Mouse (Mus musculus): ENCODE results near the gene Spred3. TPM values are rescaled to one million over a fixed set of nuclear protein-coding genes. Genes with fewer than 3 reads are reported as not detected.
"Not testable (repeated sequence)": the region's sequence is repeated elsewhere in the genome, so short reads cannot be mapped to it uniquely, and the experiment has no call there.

Gene Spred3
- total RNA-seq (2014; rRNA removed) (0.18 and 0.20 TPM in 2 replicates), polyA plus RNA-seq (2012; rRNA removed) (0.35 and 0.40 TPM in 2 replicates)

DNA sequence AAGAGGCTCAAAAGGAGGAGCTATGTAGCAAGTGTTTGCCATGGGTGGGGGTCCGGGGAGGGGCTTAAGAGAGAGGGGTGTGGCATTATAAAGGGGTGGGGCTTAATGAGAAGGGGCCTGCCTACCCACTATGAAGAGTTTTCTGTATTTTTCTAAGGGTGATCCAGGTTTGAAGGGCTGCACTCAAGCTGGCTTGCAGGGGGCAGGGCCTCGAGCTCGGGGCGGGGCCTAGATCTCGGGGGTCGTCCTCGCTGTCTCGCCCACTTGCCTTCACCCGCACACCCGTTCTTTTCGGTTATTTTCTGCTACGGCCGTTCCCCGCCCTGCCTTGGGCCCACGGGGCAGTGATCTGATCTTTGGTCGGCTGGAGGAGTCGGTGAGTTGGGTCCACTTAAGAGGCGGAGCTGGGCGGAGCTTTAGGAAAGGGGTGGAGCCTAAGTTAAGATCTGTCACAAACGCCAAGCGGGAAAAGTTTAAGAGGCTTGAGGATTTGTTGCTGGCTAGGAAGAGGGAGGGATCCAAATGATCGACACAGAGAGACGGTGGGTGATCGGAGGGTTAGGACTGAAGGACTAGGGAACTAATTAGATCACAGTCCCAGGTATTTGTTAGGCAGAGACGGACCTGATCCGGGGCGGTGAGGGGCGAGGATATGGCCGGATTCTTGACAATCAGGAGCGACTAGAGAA lies at the start of gene Spred3, which contains the start of gene Ggn:
Gene Spred3, minus strand, starts transcription at position 346 of the 689 bp plus-strand sequence.
Gene Ggn, plus strand, starts transcription at position 145 of the 689 bp plus-strand sequence.
- Histone ChIP-seq H3K27ac (replicated peaks; ENCODE audit: insufficient read depth, low read depth, low read length) (peak within 1 kb of the TSS; percentile 58; the same call in 1 of the 2 replicates), H3K79me2 (ENCODE audit: control insufficient read depth, insufficient read depth, low read length) (no peaks in the 10 kb centered on the region), H3K4me3 (ENCODE audit: insufficient read depth, low read depth, low read length) (peak within 1 kb of the TSS; percentile 83), H3K4me1 (ENCODE audit: control insufficient read depth, insufficient read depth, low read length) (peaks cover 6% of the 10 kb centered on the region), H3K36me3 (ENCODE audit: control insufficient read depth, insufficient read depth, low read length) (peaks cover 4% of the 10 kb centered on the region), H3K27me3 (ENCODE audit: control insufficient read depth, insufficient read depth, low read length) (0 out of 2 replicates have a peak, but pooled peaks cover 2% of the 10 kb centered on the region), H3K9ac (ENCODE audit: low read depth, low read length) (peak within 1 kb of the TSS; percentile 82)
- WGBS = under 1% methylated on average over 30 of the region's 30 CpGs
- no peak for TF ChIP-seq CTCF (IDR thresholded peaks at IDR 0.05; ENCODE audit: low read depth, low read length)
- peak; percentile 41; the same call in 1 of the 2 replicates for TF ChIP-seq POLR2A (IDR thresholded peaks at IDR 0.05; ENCODE audit: extremely low read depth, insufficient read depth, low read length)
- peak; percentile 82 for DNase-seq (ENCODE audit: extremely low read depth, low read depth, low spot score)

DNA sequence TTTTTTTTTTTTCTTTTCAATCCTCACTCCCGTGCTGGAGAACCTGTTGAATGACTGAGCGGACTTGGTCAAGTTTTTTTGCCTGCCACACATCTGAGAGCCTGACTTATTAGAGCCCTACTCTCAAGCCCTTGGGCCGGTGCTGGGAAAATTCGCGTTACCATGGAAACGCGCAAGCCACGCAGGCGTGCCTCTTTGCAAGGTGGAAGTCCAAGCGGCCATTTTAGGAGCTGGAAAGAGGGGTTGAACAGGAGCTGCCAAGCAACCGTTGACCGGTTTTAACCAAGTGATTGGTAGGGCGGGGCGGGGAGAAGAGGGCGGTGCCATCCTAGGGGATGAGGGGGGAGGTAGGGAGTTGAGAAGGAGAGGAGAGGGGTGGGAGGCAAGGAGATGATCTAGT lies 44.6 kb upstream of the Spred3 start:
- Histone ChIP-seq H3K9ac (ENCODE audit: low read depth, low read length) (no peak overlapping the region), H3K27me3 (ENCODE audit: control insufficient read depth, insufficient read depth, low read length) (peaks cover 10% of the 10 kb centered on the region; the same call in 1 of the 2 replicates), H3K36me3 (ENCODE audit: control insufficient read depth, insufficient read depth, low read length) (no peaks in the 10 kb centered on the region; the same call in 1 of the 2 replicates), H3K27ac (replicated peaks; ENCODE audit: insufficient read depth, low read depth, low read length) (no peak overlapping the region), H3K4me1 (ENCODE audit: control insufficient read depth, insufficient read depth, low read length) (no peaks in the 10 kb centered on the region), H3K4me3 (ENCODE audit: insufficient read depth, low read depth, low read length) (no peak overlapping the region), H3K79me2 (ENCODE audit: control insufficient read depth, insufficient read depth, low read length) (no peaks in the 10 kb centered on the region)
- WGBS = 64% methylated on average over 15 of the region's 15 CpGs
- no peak for DNase-seq (ENCODE audit: extremely low read depth, low read depth, low spot score)
- TF ChIP-seq CTCF (IDR thresholded peaks at IDR 0.05; ENCODE audit: low read depth, low read length) = no peak
- TF ChIP-seq POLR2A (IDR thresholded peaks at IDR 0.05; ENCODE audit: extremely low read depth, insufficient read depth, low read length) = no peak

DNA sequence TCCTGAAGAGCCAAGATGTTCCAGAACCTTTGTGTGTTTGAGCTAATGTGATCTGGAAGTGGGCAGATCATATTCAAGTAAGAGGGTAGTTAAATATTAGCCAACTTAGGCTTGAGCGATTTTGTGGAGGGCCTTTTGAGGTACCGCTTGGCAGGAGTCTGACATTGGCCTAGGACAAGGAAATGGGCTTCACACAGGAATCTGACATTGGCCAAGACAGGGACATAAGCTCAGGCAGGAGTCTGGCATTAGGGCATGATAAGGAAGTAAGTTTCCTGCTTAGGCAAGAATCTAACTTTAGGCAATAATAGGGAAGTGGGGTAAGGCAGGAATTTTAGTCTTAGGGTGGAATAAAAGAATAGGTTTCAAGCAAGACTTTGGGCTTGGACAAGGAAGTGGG lies 44.0 kb upstream of the Spred3 start:
- H3K79me2 ChIP-seq (ENCODE audit: control insufficient read depth, insufficient read depth, low read length) = no peaks in the 10 kb centered on the region
- no peaks in the 10 kb centered on the region for H3K4me1 ChIP-seq (ENCODE audit: control insufficient read depth, insufficient read depth, low read length)
- H3K4me3 ChIP-seq (ENCODE audit: insufficient read depth, low read depth, low read length) = no peak overlapping the region
- H3K27me3 ChIP-seq (ENCODE audit: control insufficient read depth, insufficient read depth, low read length) = peaks cover 10% of the 10 kb centered on the region; the same call in 1 of the 2 replicates
- DNase-seq (ENCODE audit: extremely low read depth, low read depth, low spot score) = no peak
- 52% methylated on average over 2 of the region's 2 CpGs for WGBS
- H3K27ac ChIP-seq (replicated peaks; ENCODE audit: insufficient read depth, low read depth, low read length) = no peak overlapping the region
- TF ChIP-seq POLR2A (IDR thresholded peaks at IDR 0.05; ENCODE audit: extremely low read depth, insufficient read depth, low read length) (no peak), CTCF (IDR thresholded peaks at IDR 0.05; ENCODE audit: low read depth, low read length) (no peak)
- no peaks in the 10 kb centered on the region; the same call in 1 of the 2 replicates for H3K36me3 ChIP-seq (ENCODE audit: control insufficient read depth, insufficient read depth, low read length)
- no peak overlapping the region for H3K9ac ChIP-seq (ENCODE audit: low read depth, low read length)

DNA sequence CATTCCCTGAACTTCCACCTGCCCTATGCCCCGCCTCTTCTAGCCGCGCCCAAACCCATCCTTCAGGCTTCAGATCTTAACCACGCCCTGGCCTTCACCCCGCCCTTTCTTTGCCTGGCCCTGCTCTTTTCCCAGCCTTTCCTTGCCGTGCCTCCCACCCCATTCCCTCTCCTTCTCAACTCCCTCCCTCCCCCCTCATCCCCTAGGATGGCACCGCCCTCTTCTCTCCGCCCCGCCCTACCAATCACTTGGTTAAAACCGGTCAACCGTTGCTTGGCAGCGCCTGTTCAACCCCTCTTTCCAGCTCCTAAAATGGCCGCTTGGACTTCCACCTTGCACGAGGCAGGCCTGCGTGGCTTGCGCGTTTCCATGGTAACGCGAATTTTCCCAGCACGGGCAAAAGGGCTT lies 43.5 kb upstream of the Spred3 start, which contains the start of gene Catsperg1:
Gene Catsperg1, minus strand, starts transcription at position 361 of the 408 bp plus-strand sequence.
- H3K36me3 ChIP-seq (ENCODE audit: control insufficient read depth, insufficient read depth, low read length) = no peaks in the 10 kb centered on the region
- H3K4me3 ChIP-seq (ENCODE audit: insufficient read depth, low read depth, low read length) = no peak within 1 kb of the TSS
- no peaks in the 10 kb centered on the region for H3K4me1 ChIP-seq (ENCODE audit: control insufficient read depth, insufficient read depth, low read length)
- H3K9ac ChIP-seq (ENCODE audit: low read depth, low read length) = no peak within 1 kb of the TSS
- DNase-seq (ENCODE audit: extremely low read depth, low read depth, low spot score) = no peak
- H3K27ac ChIP-seq (replicated peaks; ENCODE audit: insufficient read depth, low read depth, low read length) = no peak within 1 kb of the TSS
- no peaks in the 10 kb centered on the region for H3K79me2 ChIP-seq (ENCODE audit: control insufficient read depth, insufficient read depth, low read length)
- TF ChIP-seq CTCF (IDR thresholded peaks at IDR 0.05; ENCODE audit: low read depth, low read length) (no peak), POLR2A (IDR thresholded peaks at IDR 0.05; ENCODE audit: extremely low read depth, insufficient read depth, low read length) (no peak)
- WGBS = 17% methylated on average over 20 of the region's 20 CpGs
- H3K27me3 ChIP-seq (ENCODE audit: control insufficient read depth, insufficient read depth, low read length) = peaks cover 10% of the 10 kb centered on the region; the same call in 1 of the 2 replicates

DNA sequence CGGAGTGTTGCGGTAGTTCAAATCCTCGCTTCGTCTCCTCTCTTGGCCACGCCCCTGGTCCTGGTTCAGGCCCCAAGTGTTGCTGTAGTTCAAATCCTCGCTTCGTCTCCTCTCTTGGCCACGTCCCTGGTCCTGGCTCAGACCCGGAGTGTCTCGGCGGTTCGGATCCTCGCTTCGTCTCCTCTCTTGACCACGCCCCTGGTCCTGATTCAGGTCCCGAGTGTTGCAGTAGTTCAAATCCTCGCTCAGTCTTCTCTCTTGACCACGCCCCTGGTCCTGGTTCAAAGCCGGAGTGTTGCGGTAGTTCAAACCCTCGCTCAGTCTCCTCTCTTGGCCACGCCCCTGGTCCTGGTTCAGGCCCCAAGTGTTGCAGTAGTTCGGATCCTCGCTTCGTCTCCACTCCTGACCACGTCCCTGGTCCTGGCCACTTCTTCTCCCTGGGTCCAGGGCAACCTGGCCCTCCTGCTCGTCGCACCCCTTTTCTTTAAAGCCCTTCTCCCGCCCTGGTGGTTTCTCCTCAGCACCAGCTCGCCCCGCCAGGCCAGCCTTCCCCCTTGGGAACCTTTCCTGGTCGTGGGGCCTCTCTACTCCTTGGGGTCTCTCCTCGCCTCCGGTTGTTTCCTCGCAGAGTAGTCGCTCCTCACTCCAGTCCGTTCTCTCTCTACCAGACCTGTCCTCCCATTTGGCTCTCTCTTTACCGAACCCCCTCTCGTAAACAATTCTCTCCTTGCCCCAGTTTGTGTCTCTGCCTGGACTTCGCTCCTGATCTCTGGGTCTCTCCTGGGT lies 42.8 kb upstream of the Spred3 start:
- WGBS = 36% methylated on average over 40 of the region's 40 CpGs
- not testable (repeated sequence) for H3K36me3 ChIP-seq (ENCODE audit: control insufficient read depth, insufficient read depth, low read length); H3K4me1 ChIP-seq (ENCODE audit: control insufficient read depth, insufficient read depth, low read length); H3K27ac ChIP-seq (replicated peaks; ENCODE audit: insufficient read depth, low read depth, low read length); H3K79me2 ChIP-seq (ENCODE audit: control insufficient read depth, insufficient read depth, low read length); H3K9ac ChIP-seq (ENCODE audit: low read depth, low read length); DNase-seq (ENCODE audit: extremely low read depth, low read depth, low spot score); H3K4me3 ChIP-seq (ENCODE audit: insufficient read depth, low read depth, low read length)
- H3K27me3 ChIP-seq (ENCODE audit: control insufficient read depth, insufficient read depth, low read length) = peaks cover 10% of the 10 kb centered on the region; the same call in 1 of the 2 replicates

Data from liver, adult 2 months (tissue).